Mouse (Mus musculus): ENCODE measurements around the gene Gramd1a.

Gene Gramd1a

GRCm38 (mm10) chr7:31123697-31124096, 32.0 kb downstream of the Gramd1a start:
- DNase-seq (ENCODE audit: low read depth, low spot score), result no peak

- DNase-seq (ENCODE audit: low read depth, low spot score), result no peak
These were observed 32.8 kb downstream of the Gramd1a start for GRCm38 (mm10) chr7:31122641-31123631.

GRCm38 (mm10) chr7:31119556-31119955, 36.1 kb downstream of the Gramd1a start:
- no peak for DNase-seq (ENCODE audit: low read depth, low spot score)

- no peak for DNase-seq (ENCODE audit: low read depth, low spot score)
These were observed 37.2 kb downstream of the Gramd1a start for GRCm38 (mm10) chr7:31118486-31118885.

- DNase-seq (ENCODE audit: low read depth, low spot score), result no peak
These were observed 38.2 kb downstream of the Gramd1a start for GRCm38 (mm10) chr7:31117465-31117864.

- DNase-seq (ENCODE audit: low read depth, low spot score), result no peak
These were observed 39.0 kb downstream of the Gramd1a start for GRCm38 (mm10) chr7:31116721-31117145.

- no peak for DNase-seq (ENCODE audit: low read depth, low spot score)
These were observed 40.1 kb downstream of the Gramd1a start for GRCm38 (mm10) chr7:31115587-31116043.

- no peak for DNase-seq (ENCODE audit: low read depth, low spot score)
These were observed 40.5 kb downstream of the Gramd1a start, which contains the start of gene Hpn for GRCm38 (mm10) chr7:31115182-31115581. Hpn (minus strand) TSS chr7:31115290.

- DNase-seq (ENCODE audit: low read depth, low spot score), result no peak
These were observed 41.0 kb downstream of the Gramd1a start for GRCm38 (mm10) chr7:31114646-31115045.

- no peak for DNase-seq (ENCODE audit: low read depth, low spot score)
These were observed 41.9 kb downstream of the Gramd1a start for GRCm38 (mm10) chr7:31113800-31114199.

- no peak for DNase-seq (ENCODE audit: low read depth, low spot score)
These were observed 43.7 kb downstream of the Gramd1a start for GRCm38 (mm10) chr7:31112036-31112435.

GRCm38 (mm10) chr7:31110861-31111385, 44.8 kb downstream of the Gramd1a start:
- DNase-seq (ENCODE audit: low read depth, low spot score), result peak; percentile 81

- no peak for DNase-seq (ENCODE audit: low read depth, low spot score)
These were observed 45.9 kb downstream of the Gramd1a start for GRCm38 (mm10) chr7:31109796-31110195.

GRCm38 (mm10) chr7:31109091-31109490, 46.6 kb downstream of the Gramd1a start:
- DNase-seq (ENCODE audit: low read depth, low spot score), result no peak

GRCm38 (mm10) chr7:31107781-31108180, 47.9 kb downstream of the Gramd1a start:
- DNase-seq (ENCODE audit: low read depth, low spot score), result no peak

GRCm38 (mm10) chr7:31106166-31106565, 49.5 kb downstream of the Gramd1a start:
- DNase-seq (ENCODE audit: low read depth, low spot score), result no peak

GRCm38 (mm10) chr7:31105061-31105768, 50.5 kb downstream of the Gramd1a start:
- DNase-seq (ENCODE audit: low read depth, low spot score), result peak; percentile 45

- DNase-seq (ENCODE audit: low read depth, low spot score), result no peak
These were observed 54.9 kb downstream of the Gramd1a start for GRCm38 (mm10) chr7:31100786-31101185.

GRCm38 (mm10) chr7:31099612-31099982, 56.1 kb downstream of the Gramd1a start:
- no peak for DNase-seq (ENCODE audit: low read depth, low spot score)

GRCm38 (mm10) chr7:31098697-31099611, 56.7 kb downstream of the Gramd1a start:
- DNase-seq (ENCODE audit: low read depth, low spot score), result no peak
